Mouse (Mus musculus) small intestine, adult 2 months (tissue): Measurements from ENCODE around the gene Tmem56. TPM values are rescaled to one million over a fixed set of nuclear protein-coding genes. Genes with fewer than 3 reads are reported as not detected.

ENCODE experiments used
- H3K27ac ChIP-seq: fragments of 200-500 bp; 2 replicates; pipeline ENCODE4 v1.5.1; 2012; ENCODE audit warnings: low read depth, low read length, control low read depth, inconsistent platforms; ENCODE audit not compliant: insufficient read depth
- H3K27me3 ChIP-seq: fragments of 200-500 bp; 2 replicates; pipeline ENCODE4 v1.6.1; 2012; ENCODE audit warnings: mild to moderate bottlenecking, moderate library complexity, low read length, inconsistent platforms; ENCODE audit not compliant: control insufficient read depth, insufficient read depth
- H3K36me3 ChIP-seq: fragments of 200-500 bp; 2 replicates; pipeline ENCODE4 v1.6.1; 2012; ENCODE audit warnings: mild to moderate bottlenecking, low read length, control low read depth, inconsistent platforms; ENCODE audit not compliant: control insufficient read depth, insufficient read depth
- H3K4me1 ChIP-seq: fragments of 200-500 bp; 2 replicates; pipeline ENCODE4 v1.6.1; 2012; ENCODE audit warnings: low read length, inconsistent platforms, mixed read lengths; ENCODE audit not compliant: control insufficient read depth, insufficient read depth, insufficient read length
- H3K4me3 ChIP-seq: fragments of 200-500 bp; 2 replicates; pipeline ENCODE4 v1.5.1; 2012; ENCODE audit warnings: low read depth, mild to moderate bottlenecking, control low read depth, inconsistent platforms, low read length, moderate library complexity
- CTCF ChIP-seq: fragments of 200-500 bp; IDR thresholded peaks from 2 replicates; pipeline ENCODE4 v1.5.1; 2012; ENCODE audit warnings: low read depth, mild to moderate bottlenecking, control low read depth, inconsistent platforms, low read length, moderate library complexity, mixed read lengths; ENCODE audit not compliant: insufficient replicate concordance, insufficient read length; ENCODE audit errors: extremely low read depth
- POLR2A ChIP-seq: fragments of 200-500 bp; IDR thresholded peaks from 2 replicates; pipeline ENCODE4 v1.6.1; 2012; ENCODE audit warnings: low read depth, mild to moderate bottlenecking, control low read depth, inconsistent platforms, low read length, moderate library complexity
- WGBS: fragments of 180-500 bp; shearing (Covaris S2); methylation state at CpG from one replicate; pipeline ENCODE4 v1.1.7; 2018; 5-methylcytosine and 5-hydroxymethylcytosine counted together
- polyA plus RNA-seq: library from polyadenylated mRNA; depleted of rRNA; stranded (reverse); fragments of >200 nt; gene quantifications from 2 replicates; pipeline ENCODE4 v1.2.3, GENCODE M21; 2012

The Tmem56 gene
- polyA plus RNA-seq, 1 experiment: 0.75 TPM

GRCm38 (mm10) chr3:121242941-121243340 is 40.0 kb downstream of the Tmem56 start:
- no peaks in the 10 kb centered on the region for H3K4me1 ChIP-seq
- H3K4me3 ChIP-seq: no peak overlapping the region
- H3K27ac ChIP-seq: no peak overlapping the region
- 75% methylated on average over 4 of the region's 4 CpGs for WGBS
- H3K27me3 ChIP-seq: no peaks in the 10 kb centered on the region
- H3K36me3 ChIP-seq: no peaks in the 10 kb centered on the region
- TF ChIP-seq CTCF (no peak), POLR2A (no peak)

GRCm38 (mm10) chr3:121242111-121242936 is 40.6 kb downstream of the Tmem56 start:
- H3K27me3 ChIP-seq: no peaks in the 10 kb centered on the region
- H3K27ac ChIP-seq: no peak overlapping the region
- TF ChIP-seq POLR2A (no peak), CTCF (no peak)
- no peaks in the 10 kb centered on the region for H3K4me1 ChIP-seq
- no peaks in the 10 kb centered on the region for H3K36me3 ChIP-seq
- H3K4me3 ChIP-seq: no peak overlapping the region
- 74% methylated on average over 9 of the region's 9 CpGs for WGBS

- H3K4me3 ChIP-seq: no peak overlapping the region
- no peaks in the 10 kb centered on the region for H3K4me1 ChIP-seq
- WGBS: 66% methylated on average over 8 of the region's 8 CpGs
- H3K27ac ChIP-seq: no peak overlapping the region
- TF ChIP-seq POLR2A (no peak), CTCF (no peak)
- no peaks in the 10 kb centered on the region for H3K36me3 ChIP-seq
- no peaks in the 10 kb centered on the region for H3K27me3 ChIP-seq
These were observed 42.4 kb downstream of the Tmem56 start for GRCm38 (mm10) chr3:121240362-121241040.

- Histone ChIP-seq H3K4me1 (no peaks in the 10 kb centered on the region), H3K36me3 (peaks cover 2% of the 10 kb centered on the region; the same call in 1 of the 2 replicates), H3K27ac (no peak overlapping the region), H3K4me3 (no peak overlapping the region), H3K27me3 (no peaks in the 10 kb centered on the region)
- 88% methylated on average over 8 of the region's 8 CpGs for WGBS
- TF ChIP-seq POLR2A (no peak), CTCF (no peak)
These were observed 43.8 kb downstream of the Tmem56 start for GRCm38 (mm10) chr3:121239096-121239495.

- H3K4me1 ChIP-seq: no peaks in the 10 kb centered on the region
- H3K27me3 ChIP-seq: no peaks in the 10 kb centered on the region
- TF ChIP-seq POLR2A (no peak), CTCF (no peak)
- H3K27ac ChIP-seq: no peak overlapping the region
- H3K36me3 ChIP-seq: peaks cover 6% of the 10 kb centered on the region
- no peak overlapping the region for H3K4me3 ChIP-seq
- 91% methylated on average over 8 of the region's 8 CpGs for WGBS
These were observed 58.1 kb downstream of the Tmem56 start for GRCm38 (mm10) chr3:121224763-121225162.

- no peak overlapping the region for H3K27ac ChIP-seq
- no peaks in the 10 kb centered on the region for H3K4me1 ChIP-seq
- H3K36me3 ChIP-seq: peaks cover 6% of the 10 kb centered on the region
- 90% methylated on average over 6 of the region's 6 CpGs for WGBS
- no peaks in the 10 kb centered on the region for H3K27me3 ChIP-seq
- TF ChIP-seq POLR2A (no peak), CTCF (no peak)
- H3K4me3 ChIP-seq: no peak overlapping the region
These were observed 58.7 kb downstream of the Tmem56 start for GRCm38 (mm10) chr3:121224185-121224584.

- Histone ChIP-seq H3K4me1 (no peaks in the 10 kb centered on the region), H3K27me3 (no peaks in the 10 kb centered on the region), H3K36me3 (peaks cover 2% of the 10 kb centered on the region), H3K4me3 (no peak overlapping the region), H3K27ac (no peak overlapping the region)
- TF ChIP-seq CTCF (no peak), POLR2A (no peak)
- 82% methylated on average over 7 of the region's 7 CpGs for WGBS
These were observed 60.9 kb downstream of the Tmem56 start for GRCm38 (mm10) chr3:121221987-121222386.
